Mouse (Mus musculus): Measurements from ENCODE around the gene Ift80.
"Not testable (repeated sequence)": the region's sequence is repeated elsewhere in the genome, so short reads cannot be mapped to it uniquely, and the experiment has no call there.

Ift80 gene

DNA sequence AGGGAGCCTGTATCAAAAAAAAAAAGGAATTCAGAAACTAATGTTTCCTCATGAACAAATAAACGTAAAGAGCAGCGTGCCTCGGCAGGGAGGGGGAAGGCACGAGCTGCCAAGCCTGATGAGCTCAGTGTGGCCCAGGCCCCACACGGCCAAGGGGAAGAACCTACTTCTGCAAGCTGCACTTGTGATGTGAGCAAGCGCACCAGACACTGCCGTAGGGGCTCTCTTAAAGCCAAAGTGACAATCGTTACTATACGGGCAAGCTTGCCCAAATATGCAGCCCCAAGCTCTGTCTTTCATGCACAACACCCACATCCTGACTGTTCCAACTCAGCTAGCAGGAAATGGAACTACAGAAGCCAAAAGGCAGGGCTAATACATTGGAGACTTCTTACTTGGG lies 23.5 kb downstream of the Ift80 start:
- peak; percentile 64 to 67 for DNase-seq

GRCm38 (mm10) chr3:68979187-68979586 lies 25.2 kb downstream of the Ift80 start:
- DNase-seq: no peak

- DNase-seq: no peak
These were observed 26.7 kb downstream of the Ift80 start for GRCm38 (mm10) chr3:68977696-68978095.

- DNase-seq: no peak
These were observed 28.6 kb downstream of the Ift80 start for GRCm38 (mm10) chr3:68975533-68976490.

GRCm38 (mm10) chr3:68974639-68975532 lies 29.5 kb downstream of the Ift80 start:
- no peak for DNase-seq

DNA sequence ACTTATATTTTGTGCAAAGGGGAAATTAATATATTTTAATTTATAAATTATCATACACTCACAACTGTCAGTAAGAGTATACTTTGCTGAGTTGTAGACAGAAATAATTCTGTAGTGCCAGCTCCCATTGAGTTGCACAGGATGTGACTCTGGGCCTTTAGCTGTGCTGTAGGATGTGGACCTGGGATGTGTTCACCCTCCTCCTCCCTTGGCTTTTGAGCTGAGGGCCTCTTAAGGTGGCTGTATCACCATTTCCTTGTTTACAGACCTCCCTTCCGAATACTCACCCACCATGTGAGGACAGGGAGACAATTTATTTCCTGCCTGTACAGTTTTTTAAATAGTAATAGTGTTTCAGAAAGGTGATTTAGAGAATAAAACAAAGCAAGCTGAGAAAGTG lies 30.8 kb downstream of the Ift80 start:
- no peak for DNase-seq

GRCm38 (mm10) chr3:68969091-68969590 lies 35.2 kb downstream of the Ift80 start:
- DNase-seq: no peak

- no peak for DNase-seq
These were observed 37.0 kb downstream of the Ift80 start for GRCm38 (mm10) chr3:68967404-68967803.

DNA sequence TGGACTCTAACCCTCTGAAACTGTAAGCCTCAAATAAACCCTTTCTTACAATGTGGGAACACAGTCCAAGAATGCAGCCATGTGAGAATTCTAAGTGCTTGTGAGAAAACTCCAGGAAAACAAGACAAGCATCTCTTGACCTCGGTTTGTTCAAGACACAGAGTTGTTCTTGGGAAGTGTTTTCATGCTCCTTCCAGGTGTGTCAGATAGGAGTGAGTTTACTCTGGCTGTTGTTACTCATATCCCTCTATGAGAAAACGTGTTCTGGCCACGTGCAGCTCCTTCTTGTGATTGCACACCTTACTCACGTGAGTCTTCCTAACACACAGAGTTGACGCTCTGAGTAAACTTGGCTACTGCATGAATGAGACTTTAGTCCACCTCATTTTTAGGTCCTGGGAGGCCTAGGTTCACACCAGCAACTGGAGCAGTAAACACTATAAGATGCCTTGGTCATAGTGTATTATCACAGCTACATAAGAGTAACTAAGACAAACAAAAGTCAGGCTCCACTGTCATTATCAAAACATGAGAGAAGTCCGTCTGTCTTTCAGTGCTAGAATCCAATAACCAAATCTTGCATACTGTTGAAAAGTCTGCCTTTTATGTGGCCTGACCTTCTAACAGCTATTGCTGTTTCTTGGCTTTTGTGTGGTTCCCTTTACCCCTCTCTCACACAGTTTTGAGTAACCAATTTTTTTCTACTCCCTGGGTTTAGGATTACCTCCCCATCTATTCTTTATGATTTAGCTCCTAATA lies 37.7 kb downstream of the Ift80 start:
- no peak for DNase-seq

DNA sequence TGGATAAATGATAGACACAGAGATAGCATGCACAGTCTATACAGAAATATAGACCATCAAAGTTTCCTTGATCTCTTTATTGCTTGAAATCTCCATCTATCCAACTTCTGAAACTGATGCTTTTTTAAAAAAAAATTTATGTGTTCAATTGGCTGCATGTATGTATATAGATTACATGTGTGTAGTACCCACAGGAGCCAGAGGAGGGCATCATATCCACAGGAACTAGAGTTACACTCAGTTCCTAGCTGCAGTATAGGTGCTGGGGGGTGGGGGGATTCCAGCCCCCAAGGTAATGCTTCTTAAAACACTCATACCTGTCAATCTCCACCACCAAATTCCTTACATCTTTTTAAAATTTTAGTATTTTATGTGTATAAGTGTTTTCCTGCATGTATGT lies 39.7 kb downstream of the Ift80 start:
- peak; percentile 64 to 67 for DNase-seq

- no peak for DNase-seq
These were observed 47.0 kb downstream of the Ift80 start for GRCm38 (mm10) chr3:68957413-68957812.

DNA sequence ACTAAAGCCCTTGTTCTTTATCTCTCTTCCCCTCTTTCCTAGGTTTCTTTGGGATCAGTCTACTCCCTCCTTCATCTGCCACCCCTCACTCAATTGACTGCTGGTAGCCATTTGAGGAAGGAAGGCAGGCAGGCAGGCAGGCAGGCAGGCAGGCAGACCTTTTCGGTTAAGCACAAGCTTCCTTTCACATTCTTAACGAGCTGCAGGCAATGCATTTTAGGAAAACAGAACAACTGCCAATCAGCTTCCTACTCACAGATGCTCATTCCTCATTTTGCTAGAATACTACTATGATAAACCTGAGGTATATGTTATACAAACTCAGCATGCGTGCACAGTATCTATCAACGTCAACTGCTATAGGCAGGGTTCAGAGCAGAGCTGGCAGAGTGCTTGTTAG lies 47.9 kb downstream of the Ift80 start:
- no peak for DNase-seq

DNA sequence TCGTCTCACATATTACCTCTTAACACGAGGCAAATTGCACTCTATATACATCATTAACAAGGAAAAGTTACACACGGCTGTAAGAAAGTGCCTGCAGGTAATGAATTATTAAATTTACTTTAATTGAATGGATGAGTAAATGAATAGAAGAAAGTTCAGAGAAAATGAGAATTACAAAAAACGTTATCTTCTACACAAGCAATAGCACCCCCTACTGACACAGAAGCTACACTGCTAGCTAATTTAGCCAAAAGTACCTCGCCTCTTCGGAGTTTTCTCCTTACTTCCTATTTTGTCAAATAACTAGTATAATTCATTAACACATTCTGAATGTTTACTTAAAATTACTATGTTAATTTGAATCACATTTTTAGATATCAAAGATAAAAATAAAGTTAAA lies 49.9 kb downstream of the Ift80 start:
- peak; percentile 42 to 55 for DNase-seq

DNA sequence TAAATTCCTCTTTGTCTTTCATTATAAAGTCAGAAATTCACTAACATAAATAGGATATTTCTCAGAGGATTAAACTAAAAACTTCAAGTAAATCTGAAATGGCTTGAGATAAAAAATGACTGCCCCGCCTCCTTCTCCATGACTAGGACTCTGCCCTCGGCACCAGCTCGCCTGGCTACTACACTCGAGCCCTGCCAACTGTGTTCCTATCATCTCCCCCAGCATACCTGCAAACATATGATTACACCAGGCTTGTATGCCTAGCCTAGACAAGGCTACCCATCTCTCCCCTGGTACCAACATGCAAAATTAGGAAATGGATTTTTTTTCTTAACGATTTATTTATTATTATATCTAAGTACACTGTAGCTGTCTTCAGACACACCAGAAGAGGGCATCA lies 51.7 kb downstream of the Ift80 start:
- no peak for DNase-seq

DNA sequence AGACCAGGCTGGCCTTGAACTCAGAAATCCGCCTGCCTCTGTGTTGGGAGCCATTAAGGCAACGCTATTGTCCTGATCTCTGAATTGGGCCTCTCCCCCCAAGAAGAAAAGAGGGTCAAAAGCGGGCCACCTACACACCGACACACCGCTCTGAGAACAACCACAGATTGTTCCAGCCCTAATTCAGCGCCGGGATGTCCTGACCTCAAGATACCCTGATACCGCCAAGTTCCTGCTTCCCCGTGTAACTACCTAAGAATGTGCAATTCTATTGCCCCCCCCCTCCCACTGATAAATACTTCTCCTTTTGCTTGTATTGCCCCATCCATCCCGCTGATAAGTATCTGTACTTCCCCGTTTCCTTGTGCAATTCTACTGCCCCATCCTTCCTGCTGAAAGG lies 52.4 kb downstream of the Ift80 start:
- DNase-seq: not testable (repeated sequence)

DNA sequence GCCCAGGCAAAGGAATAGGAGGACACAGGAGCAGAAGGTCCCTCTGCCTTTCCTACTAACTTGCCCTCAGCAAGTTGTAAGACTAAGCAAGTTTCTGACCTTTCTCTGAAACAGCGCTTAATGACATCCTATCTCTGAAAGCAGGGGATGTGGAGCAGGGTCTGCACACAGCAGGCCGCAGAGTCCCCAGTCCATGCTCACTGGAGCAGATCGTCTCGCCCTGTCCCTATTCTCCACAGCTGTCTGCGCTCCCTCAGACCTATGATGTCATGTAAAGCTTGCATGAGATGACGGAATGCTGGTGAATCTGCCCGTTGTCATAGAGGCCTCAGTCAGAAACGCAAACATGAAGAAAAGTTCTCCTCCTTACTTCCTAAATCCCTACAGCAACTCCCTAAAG lies 55.0 kb downstream of the Ift80 start:
- no peak for DNase-seq

DNA sequence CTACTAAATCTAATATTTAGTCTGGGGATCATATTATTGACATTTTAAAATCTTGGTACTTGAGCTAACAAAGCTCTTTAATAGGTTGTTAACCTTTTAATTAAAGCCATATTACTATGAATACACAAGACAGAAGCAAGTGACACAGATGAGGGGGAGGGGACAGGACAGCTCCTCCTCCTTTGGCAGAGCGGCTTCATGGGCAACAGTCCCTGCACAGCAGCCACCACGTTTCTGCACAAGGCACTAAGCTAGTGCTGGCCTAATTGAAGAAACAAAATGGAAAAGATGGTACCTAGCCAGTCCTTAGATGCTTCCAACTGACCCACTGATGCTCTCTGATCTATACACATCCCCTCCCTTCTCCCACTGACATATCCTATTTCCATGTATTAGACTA lies 55.5 kb downstream of the Ift80 start:
- DNase-seq: no peak

- DNase-seq: no peak
These were observed 62.5 kb downstream of the Ift80 start for GRCm38 (mm10) chr3:68941867-68942266.

- DNase-seq: no peak
These were observed 64.1 kb downstream of the Ift80 start for GRCm38 (mm10) chr3:68940311-68940710.

GRCm38 (mm10) chr3:68939312-68939711 lies 65.1 kb downstream of the Ift80 start:
- DNase-seq: no peak

GRCm38 (mm10) chr3:68936709-68937108 lies 67.7 kb downstream of the Ift80 start:
- no peak for DNase-seq

- DNase-seq: peak; percentile 52 to 59
These were observed 68.9 kb downstream of the Ift80 start for GRCm38 (mm10) chr3:68935498-68935897.

- no peak for DNase-seq
These were observed 70.1 kb downstream of the Ift80 start for GRCm38 (mm10) chr3:68934259-68934658.
